Mouse (Mus musculus) erythroblast, embryonic 14.5 days (primary cell): ENCODE results near the gene Gbe1. TPM values are rescaled to one million over a fixed set of nuclear protein-coding genes. Genes with fewer than 3 reads are reported as not detected.

Experiments used
- H3K27me3 ChIP-seq: 2 replicates; pipeline ENCODE4 v1.6.1; 2012; ENCODE audit warnings: inconsistent platforms; ENCODE audit not compliant: control insufficient read depth
- H3K36me3 ChIP-seq: 2 replicates; pipeline ENCODE4 v1.6.1; 2012; ENCODE audit warnings: mild to moderate bottlenecking, inconsistent platforms; ENCODE audit not compliant: control insufficient read depth
- H3K4me1 ChIP-seq: 2 replicates; pipeline ENCODE4 v1.6.1; 2012; ENCODE audit warnings: inconsistent platforms; ENCODE audit not compliant: control insufficient read depth
- H3K4me3 ChIP-seq: replicated peaks from 2 replicates; pipeline ENCODE3; 2012; ENCODE audit warnings: moderate library complexity, mild to moderate bottlenecking, inconsistent platforms
- H3K9me3 ChIP-seq: 2 replicates; pipeline ENCODE4 v1.6.1; 2012; ENCODE audit warnings: low read length, inconsistent platforms, mixed read lengths; ENCODE audit not compliant: control insufficient read depth
- GATA1 ChIP-seq: IDR thresholded peaks from 2 replicates; pipeline ENCODE4 v1.6.1; 2012; ENCODE audit warnings: low read length, inconsistent platforms, mixed read lengths
- TAL1 ChIP-seq: IDR thresholded peaks from 3 replicates; pipeline ENCODE4 v1.6.1; 2012; ENCODE audit warnings: low read length, inconsistent platforms, mixed read lengths
- polyA plus RNA-seq: library from polyadenylated mRNA; stranded (reverse); fragments of >175 nt; gene quantifications from 2 replicates; pipeline ENCODE4 v1.2.3, GENCODE M21; 2012

Gene Gbe1
- polyA plus RNA-seq, 1 experiment = 0.02 TPM

- Histone ChIP-seq H3K27me3 (no peaks in the 10 kb centered on the region), H3K4me3 (no peak overlapping the region), H3K4me1 (no peaks in the 10 kb centered on the region), H3K9me3 (peaks cover 3% of the 10 kb centered on the region), H3K36me3 (no peaks in the 10 kb centered on the region)
- no peak for TF ChIP-seq TAL1
- TF ChIP-seq GATA1 = no peak
Observed at GRCm38 (mm10) chr16:70350011-70350410, 36.3 kb downstream of the Gbe1 start.

GRCm38 (mm10) chr16:70351641-70352280 is 38.0 kb downstream of the Gbe1 start:
- H3K4me3 ChIP-seq = no peak overlapping the region
- no peaks in the 10 kb centered on the region; the same call in none of the 2 replicates for H3K9me3 ChIP-seq
- no peaks in the 10 kb centered on the region for H3K4me1 ChIP-seq
- no peaks in the 10 kb centered on the region for H3K27me3 ChIP-seq
- TF ChIP-seq GATA1 = no peak
- TF ChIP-seq TAL1 = no peak
- H3K36me3 ChIP-seq = no peaks in the 10 kb centered on the region

- H3K4me1 ChIP-seq = no peaks in the 10 kb centered on the region
- H3K9me3 ChIP-seq = no peaks in the 10 kb centered on the region; the same call in none of the 2 replicates
- H3K4me3 ChIP-seq = no peak overlapping the region
- H3K36me3 ChIP-seq = no peaks in the 10 kb centered on the region
- H3K27me3 ChIP-seq = no peaks in the 10 kb centered on the region
- TF ChIP-seq TAL1 (no peak), GATA1 (no peak)
Observed at GRCm38 (mm10) chr16:70352571-70352970, 38.8 kb downstream of the Gbe1 start.

- TF ChIP-seq TAL1 (no peak), GATA1 (no peak)
- Histone ChIP-seq H3K4me1 (no peaks in the 10 kb centered on the region), H3K27me3 (no peaks in the 10 kb centered on the region), H3K36me3 (no peaks in the 10 kb centered on the region), H3K4me3 (no peak overlapping the region), H3K9me3 (no peaks in the 10 kb centered on the region; the same call in none of the 2 replicates)
Observed at GRCm38 (mm10) chr16:70353058-70353457, 39.3 kb downstream of the Gbe1 start.

- H3K27me3 ChIP-seq = no peaks in the 10 kb centered on the region
- no peaks in the 10 kb centered on the region for H3K4me1 ChIP-seq
- H3K4me3 ChIP-seq = no peak overlapping the region
- peaks cover 11% of the 10 kb centered on the region for H3K9me3 ChIP-seq
- TF ChIP-seq TAL1 (no peak), GATA1 (no peak)
- no peaks in the 10 kb centered on the region for H3K36me3 ChIP-seq
Observed at GRCm38 (mm10) chr16:70358326-70358725, 44.6 kb downstream of the Gbe1 start.

- H3K4me3 ChIP-seq = no peak overlapping the region
- TF ChIP-seq TAL1 (no peak), GATA1 (no peak)
- H3K4me1 ChIP-seq = no peaks in the 10 kb centered on the region
- H3K36me3 ChIP-seq = no peaks in the 10 kb centered on the region
- no peaks in the 10 kb centered on the region for H3K27me3 ChIP-seq
- peaks cover 8% of the 10 kb centered on the region for H3K9me3 ChIP-seq
Observed at GRCm38 (mm10) chr16:70365229-70365628, 51.5 kb downstream of the Gbe1 start.

- no peak overlapping the region for H3K4me3 ChIP-seq
- H3K4me1 ChIP-seq = no peaks in the 10 kb centered on the region
- no peaks in the 10 kb centered on the region for H3K9me3 ChIP-seq
- H3K36me3 ChIP-seq = no peaks in the 10 kb centered on the region
- no peak for TF ChIP-seq GATA1
- H3K27me3 ChIP-seq = no peaks in the 10 kb centered on the region
Observed at GRCm38 (mm10) chr16:70381045-70381444, 67.3 kb downstream of the Gbe1 start.

GRCm38 (mm10) chr16:70385494-70385893 is 71.7 kb downstream of the Gbe1 start:
- Histone ChIP-seq H3K27me3 (no peaks in the 10 kb centered on the region), H3K9me3 (peaks cover 8% of the 10 kb centered on the region), H3K36me3 (no peaks in the 10 kb centered on the region), H3K4me1 (no peaks in the 10 kb centered on the region), H3K4me3 (no peak overlapping the region)
- TF ChIP-seq TAL1 = no peak
- no peak for TF ChIP-seq GATA1

GRCm38 (mm10) chr16:70387385-70387784 is 73.6 kb downstream of the Gbe1 start:
- no peaks in the 10 kb centered on the region for H3K27me3 ChIP-seq
- H3K4me3 ChIP-seq = no peak overlapping the region
- no peaks in the 10 kb centered on the region for H3K4me1 ChIP-seq
- H3K36me3 ChIP-seq = no peaks in the 10 kb centered on the region
- no peak for TF ChIP-seq GATA1
- no peak for TF ChIP-seq TAL1
- peaks cover 8% of the 10 kb centered on the region for H3K9me3 ChIP-seq

GRCm38 (mm10) chr16:70395276-70395675 is 81.5 kb downstream of the Gbe1 start:
- Histone ChIP-seq H3K36me3 (no peaks in the 10 kb centered on the region), H3K9me3 (peaks cover 2% of the 10 kb centered on the region), H3K27me3 (no peaks in the 10 kb centered on the region), H3K4me1 (no peaks in the 10 kb centered on the region), H3K4me3 (no peak overlapping the region)
- no peak for TF ChIP-seq TAL1
- TF ChIP-seq GATA1 = no peak
